Mouse (Mus musculus) brain, embryonic 14.5 days (tissue): ENCODE data around the gene Btbd2.

ENCODE experiments used
- CTCF ChIP-seq: fragments of 200-500 bp; IDR thresholded peaks from 2 replicates; pipeline ENCODE4 v1.5.1; 2012; ENCODE audit warnings: inconsistent platforms, mild to moderate bottlenecking, moderate library complexity, borderline replicate concordance; ENCODE audit not compliant: insufficient read depth, insufficient read length; ENCODE audit errors: extremely low read depth
- POLR2A ChIP-seq: fragments of 200-500 bp; IDR thresholded peaks from 2 replicates; pipeline ENCODE4 v1.6.1; 2012; ENCODE audit warnings: mild to moderate bottlenecking, inconsistent platforms, borderline replicate concordance; ENCODE audit not compliant: poor library complexity, insufficient read depth, insufficient read length, severe bottlenecking; ENCODE audit errors: extremely low read depth

DNA sequence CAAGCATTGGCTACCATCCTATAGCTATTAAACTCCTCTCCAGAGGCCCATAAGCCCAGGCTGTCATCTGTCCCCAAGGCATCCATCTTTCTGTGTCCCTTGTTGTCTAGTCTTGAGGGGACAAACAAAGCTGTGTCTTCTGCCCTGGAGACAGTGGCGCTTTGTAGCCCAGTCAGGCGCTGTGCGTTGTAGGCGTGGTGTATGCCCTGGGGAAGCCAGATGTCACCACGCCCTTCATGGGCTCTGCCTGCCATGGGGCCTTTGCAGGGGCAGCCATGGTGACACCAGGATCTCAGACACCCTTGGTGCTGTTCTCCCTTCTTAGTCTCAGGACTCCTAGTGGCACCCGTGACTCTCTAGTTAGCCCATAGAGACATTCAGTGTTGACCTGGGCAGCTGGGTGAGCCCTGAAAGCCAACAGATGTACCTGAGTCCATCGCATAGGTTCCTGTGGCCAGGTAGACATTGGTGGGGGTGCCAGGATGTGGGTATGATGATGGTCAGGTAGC lies 52.8 kb downstream of the Btbd2 start:
- no peak for TF ChIP-seq POLR2A
- no peak for TF ChIP-seq CTCF
